Comparison of ENCODE assay signal across 27 mouse cellular contexts in the genomic region with DNA sequence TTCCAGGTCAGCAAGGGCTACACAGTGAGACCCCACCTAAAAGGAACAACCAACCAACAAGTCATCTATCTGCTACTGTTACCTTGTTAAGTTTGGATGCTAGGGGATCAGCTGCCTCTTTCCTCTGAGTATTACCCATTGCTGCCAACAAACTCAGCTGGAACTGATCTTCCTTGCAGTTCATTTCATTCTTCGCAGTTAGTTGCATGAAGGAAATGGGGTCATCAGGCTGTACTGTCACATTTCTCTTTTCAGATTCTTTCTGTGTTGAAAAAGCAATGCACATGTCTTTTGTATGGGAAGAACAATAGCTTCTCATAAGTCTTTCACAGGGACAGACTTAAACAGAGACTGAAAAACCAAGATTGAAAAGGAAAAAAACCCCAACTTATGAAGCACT. TPM values are rescaled to one million over a fixed set of nuclear protein-coding genes. Genes with fewer than 3 reads are reported as not detected.
DNase-seq lines count a peak whose midpoint lies in the region; ATAC-seq and TF ChIP-seq lines count a peak whose summit lies in the region.
"Had no signal": no experiment of that assay in that cellular context is flagged by ENCODE, and none has a peak within 500 bp of the region (broad histone marks: within the 10 kb centered on the region; RNA-seq: fewer than 3 reads in every experiment).

No protein-coding gene starts in this region.

- TF ChIP-seq CTCF in lung, embryonic 14.5 days (IDR thresholded peaks at IDR 0.05; ENCODE audit: low read depth) = no peak
- TF ChIP-seq CTCF in lung, adult 2 months (IDR thresholded peaks at IDR 0.05; ENCODE audit: insufficient read depth, low read length) = no peak

- no peak for TF ChIP-seq POLR2A in lung, adult 2 months (IDR thresholded peaks at IDR 0.05; ENCODE audit: borderline replicate concordance, extremely low read depth, low read depth, low read length)

- no peaks in the 10 kb centered on the region for H3K9me3 ChIP-seq in lung, embryonic 14.5 days (ENCODE audit: low read depth, low read length)
- no peaks in the 10 kb centered on the region for H3K9me3 ChIP-seq in heart, embryonic 11.5 days (replicated peaks; ENCODE audit: control insufficient read depth, low read length)
- H3K9me3 ChIP-seq: embryonic facial prominence, embryonic 13.5 days; embryonic facial prominence, embryonic 15.5 days; forebrain, embryonic 10.5 days; forebrain, embryonic 12.5 days; G1E had no signal

- WGBS in lung, embryonic 14.5 days = 84% methylated on average over 1 of the region's 1 CpGs
- 78% methylated on average over 1 of the region's 1 CpGs for WGBS in lung, adult 2 months
- WGBS in heart, embryonic 11.5 days (ENCODE audit: insufficient replicate concordance) = 94% methylated on average over 1 of the region's 1 CpGs

- H3K9ac ChIP-seq in lung, embryonic 14.5 days = no peak overlapping the region
- H3K9ac ChIP-seq in heart, embryonic 11.5 days (ENCODE audit: low read depth, low read length) = no peak overlapping the region
- H3K9ac ChIP-seq: embryonic facial prominence, embryonic 13.5 days; embryonic facial prominence, embryonic 15.5 days; forebrain, embryonic 12.5 days had no signal

- H3K4me1 ChIP-seq in lung, embryonic 14.5 days (ENCODE audit: insufficient read depth) = no peaks in the 10 kb centered on the region
- no peaks in the 10 kb centered on the region for H3K4me1 ChIP-seq in lung, adult 2 months (ENCODE audit: control insufficient read depth, insufficient read depth, low read length)
- no peaks in the 10 kb centered on the region for H3K4me1 ChIP-seq in heart, embryonic 11.5 days (ENCODE audit: control insufficient read depth, insufficient read depth, low read length)
- H3K4me1 ChIP-seq: embryonic facial prominence, embryonic 13.5 days; embryonic facial prominence, embryonic 15.5 days; forebrain, embryonic 10.5 days; forebrain, embryonic 12.5 days had no signal

- H3K36me3 ChIP-seq in lung, embryonic 14.5 days (ENCODE audit: insufficient read depth) = peaks cover 68% of the 10 kb centered on the region
- H3K36me3 ChIP-seq in heart, embryonic 11.5 days (ENCODE audit: control insufficient read depth, insufficient read depth, low read length) = peaks cover 22% of the 10 kb centered on the region

- no peaks in the 10 kb centered on the region for H3K27me3 ChIP-seq in lung, embryonic 14.5 days (ENCODE audit: insufficient read depth, low read length)
- H3K27me3 ChIP-seq in heart, embryonic 11.5 days (ENCODE audit: control insufficient read depth, insufficient read depth, low read length) = no peaks in the 10 kb centered on the region
- H3K27me3 ChIP-seq: CH12.LX; embryonic facial prominence, embryonic 13.5 days; embryonic facial prominence, embryonic 15.5 days; forebrain, embryonic 12.5 days had no signal

- H3K4me2 ChIP-seq in lung, embryonic 14.5 days = no peak overlapping the region
- no peak overlapping the region for H3K4me2 ChIP-seq in heart, embryonic 11.5 days
- H3K4me2 ChIP-seq: embryonic facial prominence, embryonic 13.5 days; embryonic facial prominence, embryonic 15.5 days; forebrain, embryonic 12.5 days had no signal

- no peak for ATAC-seq in lung, embryonic 14.5 days (ENCODE audit: insufficient read depth)
- no peak for ATAC-seq in heart, embryonic 11.5 days (replicated peaks; ENCODE audit: insufficient number of reproducible peaks, low FRiP score, low TSS enrichment)
- ATAC-seq: CD4-positive, CD25-positive, alpha-beta regulatory T cell, adult 4 months; forebrain, embryonic 14.5 days; forebrain, embryonic 16.5 days had no signal

- H3K27ac ChIP-seq in lung, embryonic 14.5 days (ENCODE audit: low read depth) = no peak overlapping the region
- no peak overlapping the region for H3K27ac ChIP-seq in heart, embryonic 11.5 days (ENCODE audit: low read depth, low read length)
- H3K27ac ChIP-seq: embryonic facial prominence, embryonic 13.5 days; embryonic facial prominence, embryonic 15.5 days; forebrain, embryonic 10.5 days; forebrain, embryonic 12.5 days had no signal

- H3K4me3 ChIP-seq in lung, embryonic 14.5 days (ENCODE audit: low read depth, low read length) = no peak overlapping the region
- H3K4me3 ChIP-seq in lung, adult 2 months (replicated peaks; ENCODE audit: extremely low read depth, low read depth, low read length) = no peak overlapping the region
- H3K4me3 ChIP-seq in heart, embryonic 11.5 days (ENCODE audit: low read depth, low read length) = no peak overlapping the region
- H3K4me3 ChIP-seq: embryonic facial prominence, embryonic 13.5 days; embryonic facial prominence, embryonic 15.5 days; erythroblast, embryonic 14.5 days; forebrain, embryonic 10.5 days; forebrain, embryonic 12.5 days had no signal

- peak; percentile 6 for DNase-seq in lung, embryonic 14.5 days
- DNase-seq in lung, adult 2 months = no peak
- peak; percentile 57 for DNase-seq in lung, postnatal 10 days
- peak; percentile 37 for DNase-seq in lung, postnatal 25 days (ENCODE audit: low spot score)
- DNase-seq in embryo, embryonic 10 days (ENCODE audit: low spot score) = no peak
- no peak for DNase-seq in thymus, postnatal 14 days
- DNase-seq: adrenal gland, adult 2 months; adrenal gland, postnatal 10 days; adrenal gland, postnatal 25 days; B cell, adult 2 months; cerebellum, adult 11 months; cerebellum, adult 2 months; cerebellum, adult 9-10 months; cerebellum, postnatal 10 days; cerebellum, postnatal 25 days; embryo, embryonic 11 days had no signal

RNA-seq across cellular contexts. Expression of a gene that starts 28.0 kb away (rescaled TPM):
- polyA plus RNA-seq in lung, embryonic 14.5 days (2014; fragmentation: Nextera tagmentation; extraction: Ambion mirVana) = 129 and 135 TPM in 2 replicates
- polyA plus RNA-seq in lung, adult 2 months (2012; rRNA removed) = 32.3 and 33.5 TPM in 2 replicates
- polyA plus RNA-seq in heart, embryonic 11.5 days (2014; fragmentation: Nextera tagmentation; extraction: Ambion mirVana) = 93.2 and 110 TPM in 2 replicates

RNA-seq across cellular contexts. Expression of a gene that starts 49.4 kb away (rescaled TPM):
- polyA plus RNA-seq in lung, embryonic 14.5 days (2014; fragmentation: Nextera tagmentation; extraction: Ambion mirVana) = 424 and 430 TPM in 2 replicates
- 49.9 and 84.0 TPM in 2 replicates for polyA plus RNA-seq in lung, adult 2 months (2012; rRNA removed)
- 356 and 369 TPM in 2 replicates for polyA plus RNA-seq in heart, embryonic 11.5 days (2014; fragmentation: Nextera tagmentation; extraction: Ambion mirVana)

Comparison
In these comparisons a context has a peak if more than half of its experiments do, and no peak if none do; other contexts are left out.
1. DNase-seq: peak in lung, embryonic 14.5 days (single experiment), lung, postnatal 10 days (single experiment) and lung, postnatal 25 days (single experiment); none in lung, adult 2 months (single experiment), embryo, embryonic 10 days (single experiment) and thymus, postnatal 14 days (single experiment).